Mouse (Mus musculus) neural tube, embryonic 12.5 days (tissue): ENCODE measurements around the gene Zfp451. TPM values are rescaled to one million over a fixed set of nuclear protein-coding genes. Genes with fewer than 3 reads are reported as not detected.

ENCODE experiments used
- ATAC-seq: fragments of 200-750 bp; cut with Nextera tagmentation; 2 replicates; pipeline ENCODE4 v1.8.0; 2017; ENCODE audit warnings: low read depth, mild to moderate bottlenecking, moderate TSS enrichment, moderate library complexity; ENCODE audit not compliant: low FRiP score
- H3K27ac ChIP-seq: fragments of 300-500 bp; sonication (generic); 2 replicates; pipeline ENCODE4 v1.5.1; 2016
- H3K27me3 ChIP-seq: fragments of 300-500 bp; sonication (generic); replicated peaks from 2 replicates; pipeline ENCODE4 v1.6.1; 2016; ENCODE audit warnings: mild to moderate bottlenecking
- H3K36me3 ChIP-seq: fragments of 300-500 bp; sonication (generic); 2 replicates; pipeline ENCODE4 v1.6.1; 2016; ENCODE audit warnings: mild to moderate bottlenecking
- H3K4me1 ChIP-seq: fragments of 300-500 bp; sonication (generic); 2 replicates; pipeline ENCODE4 v1.6.1; 2016
- H3K4me2 ChIP-seq: fragments of 300-500 bp; sonication (generic); replicated peaks from 2 replicates; pipeline ENCODE4 v1.6.1; 2016; ENCODE audit warnings: mild to moderate bottlenecking
- H3K4me3 ChIP-seq: fragments of 300-500 bp; sonication (generic); 2 replicates; pipeline ENCODE4 v1.5.1; 2016
- H3K9ac ChIP-seq: fragments of 300-500 bp; sonication (generic); 2 replicates; pipeline ENCODE4 v1.6.1; 2016; ENCODE audit warnings: mild to moderate bottlenecking
- H3K9me3 ChIP-seq: fragments of 300-500 bp; sonication (generic); 2 replicates; pipeline ENCODE4 v1.6.1; 2016; ENCODE audit warnings: mild to moderate bottlenecking
- WGBS: fragments of 180-500 bp; shearing (Covaris S2); methylation state at CpG from one replicate; pipeline ENCODE4 v1.1.7; 2016; 5-methylcytosine and 5-hydroxymethylcytosine counted together
- polyA plus RNA-seq: library from polyadenylated mRNA; unstranded; fragments of >200 nt; fragmentation: Nextera tagmentation; extraction: Ambion mirVana; gene quantifications from 2 replicates; pipeline ENCODE4 v1.2.1, GENCODE M21; 2016

Zfp451 gene
- polyA plus RNA-seq, 1 experiment from 2014 or later = 47.6 TPM

DNA sequence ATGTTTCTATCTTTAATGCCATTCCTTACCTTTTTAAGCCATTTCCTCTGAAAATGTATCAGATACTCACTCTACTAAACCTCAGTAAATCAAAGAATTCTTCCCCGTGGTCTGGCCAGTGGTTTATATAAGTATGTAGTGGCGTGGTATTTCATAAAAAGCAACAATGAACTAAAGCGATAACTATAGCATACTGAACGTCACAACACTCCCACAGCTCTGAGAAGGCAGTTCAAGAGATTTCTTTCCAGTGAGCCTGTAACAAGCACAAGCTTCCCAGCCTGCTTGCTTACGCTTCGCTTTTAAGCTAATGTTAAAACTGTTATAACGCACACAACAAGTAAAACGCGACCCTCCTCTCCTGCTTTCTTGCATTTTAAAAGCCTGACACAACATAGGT lies 42.3 kb downstream of the Zfp451 start:
- Histone ChIP-seq H3K27me3 (no peaks in the 10 kb centered on the region), H3K9me3 (no peaks in the 10 kb centered on the region), H3K36me3 (peaks cover 53% of the 10 kb centered on the region), H3K4me2 (no peak overlapping the region), H3K9ac (no peak overlapping the region), H3K27ac (no peak overlapping the region), H3K4me3 (no peak overlapping the region), H3K4me1 (no peaks in the 10 kb centered on the region)
- ATAC-seq = no peak
- 97% methylated on average over 9 of the region's 9 CpGs for WGBS

DNA sequence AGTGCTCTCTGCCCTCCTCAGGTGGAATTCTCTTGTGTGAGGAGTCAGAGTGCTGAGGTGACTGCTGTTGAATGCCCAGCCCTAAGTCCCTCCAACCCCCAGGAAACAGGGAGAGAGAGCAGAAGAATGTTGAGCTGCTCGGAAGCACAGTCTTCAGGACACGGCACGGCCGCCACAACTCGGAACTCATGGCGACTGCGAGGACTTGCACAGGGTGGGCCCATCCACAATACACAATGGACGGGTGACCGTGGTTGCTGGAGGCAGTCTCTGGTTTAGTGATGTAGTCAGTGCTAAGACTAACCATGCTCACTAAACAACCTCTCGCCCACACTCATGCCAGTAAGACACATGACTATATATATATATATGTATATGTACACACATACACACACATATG lies 42.8 kb downstream of the Zfp451 start:
- WGBS = 93% methylated on average over 10 of the region's 10 CpGs
- Histone ChIP-seq H3K36me3 (peaks cover 48% of the 10 kb centered on the region), H3K27ac (no peak overlapping the region), H3K9ac (no peak overlapping the region), H3K27me3 (no peaks in the 10 kb centered on the region), H3K4me3 (no peak overlapping the region), H3K4me1 (no peaks in the 10 kb centered on the region), H3K9me3 (no peaks in the 10 kb centered on the region), H3K4me2 (no peak overlapping the region)
- ATAC-seq = no peak

DNA sequence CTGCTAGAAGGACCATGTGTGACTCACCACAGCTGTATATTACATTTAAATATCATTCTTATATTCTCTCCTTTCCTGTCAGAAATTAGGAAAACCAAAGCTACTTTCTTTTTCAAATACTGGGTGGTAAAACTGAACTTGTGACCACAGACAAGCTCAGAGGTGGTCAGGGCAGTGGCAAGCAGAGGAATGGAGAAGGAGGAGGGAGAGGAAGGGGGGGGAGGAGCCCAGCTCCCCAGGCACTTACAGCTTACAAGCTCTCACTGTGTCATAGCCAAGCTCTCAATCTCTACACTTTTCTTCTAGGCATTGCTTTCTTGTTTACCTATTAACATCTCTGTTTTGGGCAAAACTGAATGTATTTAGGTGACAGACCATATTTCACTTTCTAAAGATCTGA lies 45.6 kb downstream of the Zfp451 start:
- Histone ChIP-seq H3K27ac (no peak overlapping the region), H3K4me2 (no peak overlapping the region), H3K9ac (no peak overlapping the region), H3K9me3 (no peaks in the 10 kb centered on the region), H3K4me3 (no peak overlapping the region), H3K27me3 (no peaks in the 10 kb centered on the region), H3K36me3 (peaks cover 34% of the 10 kb centered on the region), H3K4me1 (no peaks in the 10 kb centered on the region)
- ATAC-seq = no peak

DNA sequence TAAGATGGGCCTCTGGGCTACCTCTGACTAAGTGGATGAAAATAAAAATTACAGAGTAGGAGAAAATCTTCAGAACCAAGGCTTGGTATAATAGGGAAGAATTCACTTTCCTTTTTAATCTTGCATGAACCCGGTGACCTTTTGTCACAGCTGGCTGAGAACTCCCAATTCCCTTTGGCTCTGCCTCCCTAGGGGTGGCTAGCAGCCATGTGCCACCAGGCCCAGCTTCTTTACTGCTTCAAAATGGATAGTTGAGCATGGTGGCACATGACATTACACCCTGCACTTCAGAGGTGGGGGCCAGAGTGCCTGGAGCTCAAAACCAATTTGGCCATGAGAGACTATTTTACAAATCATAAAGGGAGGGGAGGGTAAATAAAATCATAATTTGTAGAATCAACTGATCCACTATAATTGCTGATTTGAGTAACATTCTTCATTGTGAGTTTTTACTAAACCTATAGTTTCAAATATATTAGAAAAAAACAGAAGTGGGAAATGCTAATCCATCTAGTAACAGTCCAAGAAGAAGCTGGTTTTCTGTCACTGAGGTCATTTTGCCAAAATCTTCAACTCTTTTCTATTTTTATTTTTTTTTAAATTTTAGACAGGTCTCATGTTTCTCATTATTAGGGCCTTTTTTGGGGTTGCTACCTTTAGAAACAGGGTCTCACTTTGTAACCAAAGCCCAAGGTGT lies 46.2 kb downstream of the Zfp451 start:
- Histone ChIP-seq H3K9ac (no peak overlapping the region), H3K4me1 (no peaks in the 10 kb centered on the region), H3K27me3 (no peaks in the 10 kb centered on the region), H3K9me3 (no peaks in the 10 kb centered on the region), H3K4me2 (no peak overlapping the region), H3K4me3 (no peak overlapping the region), H3K27ac (no peak overlapping the region), H3K36me3 (peaks cover 34% of the 10 kb centered on the region)
- WGBS = 90% methylated on average over 1 of the region's 1 CpGs
- no peak for ATAC-seq

DNA sequence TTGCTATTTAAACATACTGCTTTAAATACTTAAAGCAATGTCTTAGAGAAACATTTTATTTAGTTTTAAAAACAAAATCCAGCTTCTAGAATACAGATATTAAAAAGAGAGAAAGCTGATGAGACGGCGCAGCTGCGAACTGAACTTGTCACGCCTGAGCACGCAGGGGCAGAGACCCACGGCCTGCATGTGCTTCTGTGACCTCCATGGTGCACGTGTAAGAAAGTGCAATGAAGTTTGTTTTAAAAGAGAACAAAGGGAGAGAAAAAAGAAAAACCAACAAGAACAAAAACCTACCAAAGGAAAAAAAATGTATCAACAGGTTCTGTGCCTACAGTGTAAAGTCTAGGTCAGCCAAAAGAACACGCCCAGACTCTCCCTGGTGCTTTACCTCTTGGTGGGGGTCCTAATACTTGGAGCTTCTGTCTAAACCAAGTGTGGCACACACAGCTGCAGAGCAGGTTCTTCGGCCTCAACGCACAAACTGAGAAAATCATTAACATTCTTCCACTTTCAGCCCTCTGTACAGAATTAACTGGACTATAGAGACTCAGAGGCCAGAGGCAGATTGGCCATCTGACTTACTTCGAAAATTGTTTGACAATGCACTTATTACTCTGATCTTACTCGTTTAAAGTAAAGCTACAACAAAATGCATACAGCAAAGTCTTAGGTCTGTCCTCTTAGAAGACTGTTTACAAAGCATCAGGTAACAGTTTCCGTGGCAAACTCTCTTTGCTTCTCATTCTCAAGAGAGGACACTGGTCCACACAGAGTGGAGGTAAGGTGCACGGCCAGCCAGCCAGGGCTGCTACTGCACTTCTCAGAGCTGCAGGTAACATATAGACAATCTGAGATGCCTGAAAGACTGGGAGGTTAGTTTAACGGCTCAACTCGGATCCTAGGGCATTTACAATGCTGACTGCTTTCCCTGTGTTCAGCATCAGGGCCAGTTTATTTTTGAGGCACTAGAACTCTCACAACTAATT lies 47.6 kb downstream of the Zfp451 start:
- peaks cover 32% of the 10 kb centered on the region for H3K36me3 ChIP-seq
- no peaks in the 10 kb centered on the region for H3K9me3 ChIP-seq
- no peak overlapping the region for H3K4me2 ChIP-seq
- H3K27ac ChIP-seq = no peak overlapping the region
- no peak overlapping the region for H3K9ac ChIP-seq
- no peak for ATAC-seq
- no peaks in the 10 kb centered on the region for H3K4me1 ChIP-seq
- 80% methylated on average over 16 of the region's 16 CpGs for WGBS
- no peaks in the 10 kb centered on the region for H3K27me3 ChIP-seq
- H3K4me3 ChIP-seq = no peak overlapping the region

DNA sequence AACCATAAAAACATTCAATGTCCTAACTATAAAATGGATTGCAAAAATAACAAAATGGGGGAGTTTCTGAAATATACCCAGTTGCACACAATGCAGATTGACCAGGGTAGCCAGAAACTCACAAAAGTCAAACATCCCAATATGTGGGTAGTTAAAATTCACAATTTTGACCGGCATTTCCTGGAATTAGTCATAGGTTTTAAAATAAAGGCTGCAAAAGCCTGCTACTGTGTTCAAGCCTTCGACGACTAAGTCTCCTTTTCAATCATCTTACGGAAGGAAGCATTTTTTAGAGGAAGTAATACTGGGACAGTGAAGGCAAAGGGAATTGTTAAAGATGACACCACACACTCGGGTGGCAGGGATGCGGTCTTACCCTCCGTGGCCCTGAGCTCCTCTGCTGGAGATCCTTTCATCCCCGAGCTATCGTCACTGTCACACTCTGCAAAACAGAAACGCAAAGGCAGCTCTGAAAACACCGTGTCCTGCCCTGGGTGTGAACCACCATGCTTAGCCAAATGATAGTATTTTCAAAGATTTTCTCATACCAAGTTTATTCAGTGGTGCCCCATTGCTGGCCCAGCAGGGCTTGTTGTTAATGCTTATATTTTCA lies 48.8 kb downstream of the Zfp451 start:
- Histone ChIP-seq H3K9me3 (no peaks in the 10 kb centered on the region), H3K4me2 (no peak overlapping the region), H3K4me3 (no peak overlapping the region), H3K27me3 (no peaks in the 10 kb centered on the region), H3K36me3 (peaks cover 22% of the 10 kb centered on the region), H3K4me1 (no peaks in the 10 kb centered on the region), H3K9ac (no peak overlapping the region), H3K27ac (no peak overlapping the region)
- WGBS = 87% methylated on average over 11 of the region's 11 CpGs
- no peak for ATAC-seq

DNA sequence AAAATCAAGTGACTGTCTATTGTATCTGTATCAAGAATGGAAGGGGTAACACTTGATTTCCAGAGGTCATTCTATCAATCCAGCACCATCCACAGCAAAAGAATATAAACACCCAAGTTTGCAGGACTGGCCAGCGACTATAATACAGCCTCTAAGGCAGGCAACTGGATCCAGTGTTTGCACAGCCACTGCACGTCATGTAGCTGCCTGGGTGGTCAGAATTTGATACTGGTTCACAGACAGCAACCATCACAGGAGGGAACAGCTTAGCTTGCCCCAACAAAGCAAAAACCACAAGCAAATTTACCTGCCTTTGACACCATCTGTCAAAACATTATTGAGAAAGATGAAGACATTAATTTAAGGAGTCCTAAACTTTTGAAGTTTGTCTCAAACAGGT lies 50.6 kb downstream of the Zfp451 start:
- peaks cover 12% of the 10 kb centered on the region for H3K36me3 ChIP-seq
- 76% methylated on average over 2 of the region's 2 CpGs for WGBS
- no peak for ATAC-seq
- no peak overlapping the region for H3K4me3 ChIP-seq
- H3K9ac ChIP-seq = no peak overlapping the region
- H3K27ac ChIP-seq = no peak overlapping the region
- H3K4me2 ChIP-seq = no peak overlapping the region
- H3K9me3 ChIP-seq = no peaks in the 10 kb centered on the region
- no peaks in the 10 kb centered on the region for H3K27me3 ChIP-seq
- H3K4me1 ChIP-seq = no peaks in the 10 kb centered on the region

DNA sequence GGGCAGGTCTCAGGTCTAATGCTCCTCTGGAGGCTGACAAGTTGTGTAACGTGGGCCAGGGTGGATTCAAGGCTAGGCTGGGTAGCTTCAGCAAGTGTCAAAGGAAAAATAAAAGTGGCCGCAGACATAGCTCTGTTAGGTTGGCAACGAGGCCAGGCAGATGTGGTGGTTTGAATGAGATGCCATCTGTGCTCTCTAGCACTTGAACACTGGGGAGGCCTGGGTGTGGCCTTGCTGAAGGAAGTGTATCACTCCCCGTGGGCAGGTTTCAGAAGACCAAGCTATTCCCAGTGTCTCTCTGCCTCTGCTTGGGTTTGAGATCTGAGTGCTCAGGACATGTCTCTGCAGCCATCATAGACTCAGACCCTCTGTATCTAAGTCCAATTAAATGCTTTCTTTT lies 55.9 kb downstream of the Zfp451 start:
- peaks cover 12% of the 10 kb centered on the region; the same call in 1 of the 2 replicates for H3K36me3 ChIP-seq
- no peak overlapping the region for H3K27ac ChIP-seq
- no peak for ATAC-seq
- no peaks in the 10 kb centered on the region for H3K27me3 ChIP-seq
- 59% methylated on average over 4 of the region's 4 CpGs for WGBS
- H3K9me3 ChIP-seq = no peaks in the 10 kb centered on the region
- H3K4me2 ChIP-seq = no peak overlapping the region
- H3K9ac ChIP-seq = no peak overlapping the region
- peaks cover 9% of the 10 kb centered on the region for H3K4me1 ChIP-seq
- H3K4me3 ChIP-seq = no peak overlapping the region

DNA sequence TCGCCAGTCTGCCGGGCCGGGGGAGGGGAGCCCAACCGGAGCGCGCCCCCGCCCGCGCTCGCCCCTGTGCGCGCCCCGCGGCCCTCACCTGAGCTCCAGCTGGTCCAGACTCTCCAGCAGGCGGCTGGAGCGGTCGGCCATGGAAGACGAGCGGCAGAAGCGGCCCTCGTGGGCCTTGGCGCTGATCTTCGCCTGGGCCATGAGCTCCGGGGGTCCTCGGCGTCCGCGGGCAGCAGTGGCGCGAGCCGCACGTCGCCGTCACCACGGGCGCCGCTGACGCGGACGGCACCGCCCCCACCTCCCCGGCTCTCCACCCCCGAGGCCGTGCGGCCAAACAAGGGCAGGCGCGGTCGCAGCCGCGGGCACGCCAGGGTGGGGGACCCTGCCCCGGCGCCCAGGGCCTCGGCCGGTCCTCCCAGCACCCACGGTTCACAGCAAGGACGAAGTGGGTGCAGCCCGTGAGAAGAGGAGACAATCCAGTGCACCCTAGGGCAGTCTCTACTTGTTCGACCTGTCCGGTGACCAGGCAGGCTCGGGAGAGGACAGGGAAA lies 56.8 kb downstream of the Zfp451 start, which contains the start of gene Bag2:
Gene Bag2, minus strand, starts transcription at position 305 of the 551 bp plus-strand sequence.
- Histone ChIP-seq H3K4me2 (peak within 1 kb of the TSS; percentile 98), H3K27ac (peak within 1 kb of the TSS; percentile 32; the same call in 1 of the 2 replicates), H3K27me3 (no peaks in the 10 kb centered on the region), H3K9me3 (no peaks in the 10 kb centered on the region), H3K4me3 (peak within 1 kb of the TSS; percentile 69), H3K4me1 (peaks cover 9% of the 10 kb centered on the region), H3K9ac (peak within 1 kb of the TSS; percentile 76), H3K36me3 (peaks cover 10% of the 10 kb centered on the region; the same call in 1 of the 2 replicates)
- under 1% methylated on average over 61 of the region's 61 CpGs for WGBS
- ATAC-seq = peak; percentile 86

DNA sequence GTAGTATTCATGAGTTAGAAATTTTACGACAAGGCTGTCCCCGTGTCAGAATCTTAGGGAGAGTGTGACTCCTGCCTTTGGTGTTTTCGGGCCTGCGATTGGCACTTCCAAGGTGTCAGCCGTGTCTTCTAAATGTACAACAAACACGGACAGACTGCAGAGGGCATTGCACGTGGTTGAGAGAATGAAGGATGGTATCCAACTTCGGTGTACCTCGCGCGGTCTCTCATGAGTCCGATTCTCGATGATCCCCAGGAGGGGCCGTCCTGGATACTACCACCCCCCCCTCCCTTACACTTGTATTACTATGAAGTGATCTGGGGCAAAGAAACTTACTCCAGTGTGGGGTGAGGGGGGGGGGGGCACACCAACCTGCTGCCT lies 57.4 kb downstream of the Zfp451 start:
- peak; percentile 68 for ATAC-seq
- H3K4me1 ChIP-seq = peaks cover 9% of the 10 kb centered on the region
- no peaks in the 10 kb centered on the region for H3K27me3 ChIP-seq
- H3K9ac ChIP-seq = peak overlapping the region; percentile 76
- no peaks in the 10 kb centered on the region for H3K9me3 ChIP-seq
- peak overlapping the region; percentile 69 for H3K4me3 ChIP-seq
- peak overlapping the region; percentile 32; the same call in 1 of the 2 replicates for H3K27ac ChIP-seq
- WGBS = 13% methylated on average over 14 of the region's 14 CpGs
- H3K36me3 ChIP-seq = peaks cover 6% of the 10 kb centered on the region; the same call in 1 of the 2 replicates
- H3K4me2 ChIP-seq = peak overlapping the region; percentile 98

DNA sequence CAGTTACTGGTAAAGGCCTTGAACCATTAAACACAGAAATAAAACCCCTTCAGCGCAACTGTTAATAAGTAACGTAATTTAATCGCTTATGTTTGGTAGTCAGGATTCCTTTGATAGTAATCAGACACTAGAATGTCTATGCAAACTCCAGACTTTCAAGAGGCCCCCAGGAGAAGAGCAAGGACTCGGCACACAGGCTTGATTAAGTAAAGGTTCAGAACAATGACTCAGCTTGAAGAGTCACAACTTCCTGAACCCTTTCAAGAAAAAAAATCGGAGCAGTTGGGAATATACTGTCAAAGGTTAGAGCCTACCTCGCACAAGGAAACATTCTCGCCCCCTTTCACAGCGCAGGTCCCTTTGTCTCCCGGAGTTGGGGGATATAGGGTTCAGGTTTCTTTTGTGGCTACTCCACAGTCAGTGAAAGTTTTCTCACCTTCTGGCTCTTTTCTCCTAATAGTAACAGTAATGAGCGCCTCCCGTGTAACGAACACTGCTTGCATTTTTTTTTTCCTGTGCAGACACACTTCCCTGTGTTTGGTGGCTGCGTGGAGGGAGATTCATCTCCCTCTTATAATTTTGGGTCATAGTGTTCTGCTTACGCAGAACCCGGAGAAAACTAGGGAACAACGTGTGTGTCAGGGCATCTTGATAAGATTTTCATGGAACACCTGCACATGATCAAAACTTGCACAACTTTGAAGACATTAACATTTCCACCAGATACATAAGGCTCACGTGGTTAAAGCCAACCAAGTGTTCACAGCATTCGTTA lies 58.0 kb downstream of the Zfp451 start:
- Histone ChIP-seq H3K9ac (no peak overlapping the region), H3K27ac (no peak overlapping the region), H3K9me3 (no peaks in the 10 kb centered on the region), H3K27me3 (no peaks in the 10 kb centered on the region), H3K4me3 (peak overlapping the region; percentile 69), H3K36me3 (peaks cover 6% of the 10 kb centered on the region; the same call in 1 of the 2 replicates), H3K4me2 (peak overlapping the region; percentile 98), H3K4me1 (peaks cover 9% of the 10 kb centered on the region)
- ATAC-seq = no peak; the same call in 1 of the 2 replicates
- 35% methylated on average over 18 of the region's 18 CpGs for WGBS
